Mouse (Mus musculus): ENCODE results near the gene Kcnd2.

DNA sequence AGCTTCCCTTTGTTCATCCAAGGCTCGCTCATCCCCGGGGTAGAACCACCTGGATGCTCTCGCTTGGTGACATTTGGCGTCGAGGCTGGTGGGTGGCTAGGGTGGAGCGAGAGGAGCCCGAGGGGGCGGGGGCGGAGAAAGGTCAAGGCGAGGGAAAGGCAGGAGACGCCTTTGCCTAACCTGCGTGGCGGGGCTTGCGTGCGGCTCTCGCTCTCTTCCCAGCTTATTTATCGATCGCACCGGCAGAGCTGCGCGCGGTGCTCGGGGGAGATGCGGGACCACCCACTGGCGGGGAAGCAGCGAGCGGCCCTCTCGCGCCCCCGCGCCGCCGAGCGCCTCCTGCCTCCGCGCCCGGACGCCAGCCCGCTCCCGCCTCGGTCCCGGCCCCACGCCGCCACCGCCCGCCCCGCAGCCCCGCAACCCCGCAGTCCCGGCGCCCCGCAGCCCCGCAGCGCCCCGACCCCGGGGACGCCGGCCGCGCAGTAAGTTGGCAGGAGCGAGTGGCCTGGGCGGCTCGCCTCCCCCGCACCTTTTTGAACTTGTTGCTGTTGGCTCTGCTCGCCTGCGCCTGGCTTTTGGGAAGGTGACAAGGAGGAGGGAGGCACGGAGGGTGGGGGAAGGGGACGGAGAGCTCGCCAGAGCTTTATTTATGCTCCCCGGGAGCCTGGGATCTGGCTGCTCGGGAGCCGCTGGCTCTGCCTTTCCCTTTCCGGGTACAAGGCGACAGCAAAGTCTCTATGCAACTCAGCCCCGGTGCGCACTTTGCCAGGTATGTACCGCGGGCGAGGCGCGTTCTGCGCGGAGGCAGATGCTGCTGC is 421 bp upstream of the Kcnd2 start:
- TF ChIP-seq POLR2AphosphoS5 (IDR thresholded peaks at IDR 0.05; ENCODE audit: insufficient replicate concordance, low read depth, low read length) (no peak), TAL1 (conservative IDR thresholded peaks at IDR 0.05; ENCODE audit: low read depth, low read length) (no peak), CTCF (IDR thresholded peaks at IDR 0.05; ENCODE audit: low read depth, low read length) (no peak), GATA1 (IDR thresholded peaks at IDR 0.05; ENCODE audit: borderline replicate concordance, low read length) (no peak), GATA2 (IDR thresholded peaks at IDR 0.05; ENCODE audit: borderline replicate concordance, low read depth, low read length) (no peak)

Data from G1E (cell line).